Mouse (Mus musculus) megakaryocyte, embryonic 14.5 days (primary cell): ENCODE data around the gene Hyal3. TPM values are rescaled to one million over a fixed set of nuclear protein-coding genes. Genes with fewer than 3 reads are reported as not detected.

ENCODE experiments used
- H3K27me3 ChIP-seq: replicated peaks from 2 replicates; pipeline ENCODE3; 2012; ENCODE audit warnings: inconsistent platforms
- H3K36me3 ChIP-seq: replicated peaks from 2 replicates; pipeline ENCODE3; 2012; ENCODE audit warnings: low read length, inconsistent platforms, mixed read lengths
- H3K4me1 ChIP-seq: 2 replicates; pipeline ENCODE4 v1.6.1; 2012; ENCODE audit warnings: inconsistent platforms
- H3K4me3 ChIP-seq: replicated peaks from 2 replicates; pipeline ENCODE3; 2012; ENCODE audit warnings: moderate library complexity, mild to moderate bottlenecking, inconsistent platforms
- H3K9me3 ChIP-seq: 2 replicates; pipeline ENCODE4 v1.6.1; 2012; ENCODE audit warnings: inconsistent platforms
- FLI1 ChIP-seq: IDR thresholded peaks from 2 replicates; pipeline ENCODE4 v1.6.1; 2012; ENCODE audit warnings: low read length, inconsistent platforms, mixed read lengths
- GATA1 ChIP-seq: IDR thresholded peaks from 3 replicates; pipeline ENCODE4 v1.6.1; 2012; ENCODE audit warnings: mixed read lengths, low read length, inconsistent platforms, borderline replicate concordance
- polyA plus RNA-seq: library from polyadenylated mRNA; stranded (reverse); fragments of >175 nt; gene quantifications from 2 replicates; pipeline ENCODE4 v1.2.3, GENCODE M21; 2012; ENCODE audit warnings: low replicate concordance; ENCODE audit not compliant: insufficient read depth

The Hyal3 gene
- polyA plus RNA-seq = 0.31 TPM in 1 of 2 replicates, not detected in the other

- H3K4me3 ChIP-seq = peak within 1 kb of the TSS; percentile 100
- TF ChIP-seq FLI1 = no peak
- no peak for TF ChIP-seq GATA1
- H3K36me3 ChIP-seq = peaks cover 39% of the 10 kb centered on the region
- peaks cover 80% of the 10 kb centered on the region for H3K4me1 ChIP-seq
- no peaks in the 10 kb centered on the region for H3K9me3 ChIP-seq
- H3K27me3 ChIP-seq = no peaks in the 10 kb centered on the region
These were observed at the start of gene Hyal3 for GRCm38 (mm10) chr9:107580501-107581317. Gene Hyal3 (plus strand): TSS chr9:107580818.

- peaks cover 49% of the 10 kb centered on the region for H3K4me1 ChIP-seq
These were observed 46.7 kb upstream of the Hyal3 start, which contains the start of gene Tmem115 for GRCm38 (mm10) chr9:107533791-107534407. Gene Tmem115 (plus strand): TSS chr9:107533945.

GRCm38 (mm10) chr9:107534408-107535202 lies 46.0 kb upstream of the Hyal3 start:
- H3K36me3 ChIP-seq = peaks cover 38% of the 10 kb centered on the region
- H3K27me3 ChIP-seq = peaks cover 7% of the 10 kb centered on the region
- no peaks in the 10 kb centered on the region for H3K9me3 ChIP-seq
- TF ChIP-seq FLI1 (no peak), GATA1 (no peak)
- peak overlapping the region; percentile 100 for H3K4me3 ChIP-seq
- H3K4me1 ChIP-seq = peaks cover 50% of the 10 kb centered on the region

More at GRCm38 (mm10) chr9:107533791-107534407, 46.7 kb upstream of the Hyal3 start, which contains the start of gene Tmem115:
- TF ChIP-seq GATA1 = no peak
- no peak for TF ChIP-seq FLI1
- no peaks in the 10 kb centered on the region for H3K9me3 ChIP-seq
- peaks cover 31% of the 10 kb centered on the region for H3K36me3 ChIP-seq
- H3K27me3 ChIP-seq = peaks cover 7% of the 10 kb centered on the region
- peak within 1 kb of the TSS; percentile 100 for H3K4me3 ChIP-seq

GRCm38 (mm10) chr9:107538231-107538630 lies 42.4 kb upstream of the Hyal3 start:
- Histone ChIP-seq H3K4me1 (peaks cover 80% of the 10 kb centered on the region), H3K36me3 (peaks cover 49% of the 10 kb centered on the region), H3K4me3 (no peak overlapping the region), H3K27me3 (no peaks in the 10 kb centered on the region), H3K9me3 (no peaks in the 10 kb centered on the region)
- TF ChIP-seq FLI1 = no peak
- TF ChIP-seq GATA1 = no peak

- peaks cover 53% of the 10 kb centered on the region for H3K36me3 ChIP-seq
- TF ChIP-seq GATA1 (no peak), FLI1 (no peak)
- H3K9me3 ChIP-seq = no peaks in the 10 kb centered on the region
- no peaks in the 10 kb centered on the region for H3K27me3 ChIP-seq
- H3K4me1 ChIP-seq = peaks cover 79% of the 10 kb centered on the region
- no peak overlapping the region for H3K4me3 ChIP-seq
These were observed 41.9 kb upstream of the Hyal3 start for GRCm38 (mm10) chr9:107538711-107539110.

- no peak for TF ChIP-seq FLI1
- no peak for TF ChIP-seq GATA1
- Histone ChIP-seq H3K36me3 (peaks cover 64% of the 10 kb centered on the region), H3K9me3 (no peaks in the 10 kb centered on the region), H3K4me3 (peak overlapping the region; percentile 34), H3K4me1 (peaks cover 74% of the 10 kb centered on the region), H3K27me3 (no peaks in the 10 kb centered on the region)
These were observed 40.7 kb upstream of the Hyal3 start for GRCm38 (mm10) chr9:107539940-107540339.

- Histone ChIP-seq H3K4me1 (peaks cover 74% of the 10 kb centered on the region), H3K4me3 (no peak overlapping the region), H3K27me3 (no peaks in the 10 kb centered on the region), H3K9me3 (no peaks in the 10 kb centered on the region), H3K36me3 (peaks cover 69% of the 10 kb centered on the region)
- no peak for TF ChIP-seq FLI1
- TF ChIP-seq GATA1 = no peak
These were observed 40.2 kb upstream of the Hyal3 start for GRCm38 (mm10) chr9:107540420-107540819.

- Histone ChIP-seq H3K4me3 (peak overlapping the region; percentile 94), H3K27me3 (no peaks in the 10 kb centered on the region), H3K36me3 (peaks cover 67% of the 10 kb centered on the region), H3K9me3 (no peaks in the 10 kb centered on the region), H3K4me1 (peaks cover 74% of the 10 kb centered on the region)
- TF ChIP-seq FLI1 (no peak), GATA1 (no peak)
These were observed 39.6 kb upstream of the Hyal3 start for GRCm38 (mm10) chr9:107541005-107541404.

GRCm38 (mm10) chr9:107541474-107542351 lies 38.9 kb upstream of the Hyal3 start, which contains the start of the genes Cyb561d2 and Nprl2:
Gene Cyb561d2 (minus strand): TSS chr9:107542193.
Gene Nprl2 (plus strand): TSS chr9:107542226.
- H3K27me3 ChIP-seq = no peaks in the 10 kb centered on the region
- peaks cover 74% of the 10 kb centered on the region for H3K4me1 ChIP-seq
- H3K36me3 ChIP-seq = peaks cover 67% of the 10 kb centered on the region
- H3K4me3 ChIP-seq = peak within 1 kb of the TSS; percentile 94
- no peaks in the 10 kb centered on the region for H3K9me3 ChIP-seq
- TF ChIP-seq FLI1 (0 out of 2 replicates have a peak, but pooled peaks have one; percentile 37), GATA1 (no peak)
